Mouse (Mus musculus) MN1 (cell line): ENCODE results near the gene Spata46.

Experiments
- DNase-seq: peaks from one replicate; pipeline ENCODE4 v3.0.0-alpha.2; 2016; ENCODE audit warnings: low spot score

Spata46 gene

GRCm38 (mm10) chr1:170308503-170308902 is at the start of gene Spata46:
Gene Spata46 (plus strand): TSS chr1:170308803.
- DNase-seq = no peak

DNA sequence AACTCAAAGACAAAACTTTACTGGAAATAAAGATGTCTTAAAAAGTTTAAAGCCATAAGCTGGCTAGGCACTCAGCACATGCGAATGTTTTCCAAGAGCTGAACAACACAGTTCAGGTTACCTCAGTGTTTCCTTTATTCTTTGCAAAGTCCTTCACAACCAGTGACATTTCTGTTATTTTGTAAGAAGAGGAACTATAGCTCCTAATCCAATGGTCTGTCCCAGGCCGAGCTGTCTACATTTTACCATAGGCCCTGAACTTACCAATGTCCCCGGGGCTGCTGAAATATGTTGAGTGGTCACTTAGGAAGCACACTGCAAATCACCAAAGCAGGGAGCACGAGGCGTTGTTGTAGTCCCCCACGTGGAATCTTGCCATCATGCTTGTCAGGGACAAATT is 38.3 kb upstream of the Spata46 start:
- no peak for DNase-seq

- no peak for DNase-seq
Measured at GRCm38 (mm10) chr1:170270696-170271095, 37.9 kb upstream of the Spata46 start.

DNA sequence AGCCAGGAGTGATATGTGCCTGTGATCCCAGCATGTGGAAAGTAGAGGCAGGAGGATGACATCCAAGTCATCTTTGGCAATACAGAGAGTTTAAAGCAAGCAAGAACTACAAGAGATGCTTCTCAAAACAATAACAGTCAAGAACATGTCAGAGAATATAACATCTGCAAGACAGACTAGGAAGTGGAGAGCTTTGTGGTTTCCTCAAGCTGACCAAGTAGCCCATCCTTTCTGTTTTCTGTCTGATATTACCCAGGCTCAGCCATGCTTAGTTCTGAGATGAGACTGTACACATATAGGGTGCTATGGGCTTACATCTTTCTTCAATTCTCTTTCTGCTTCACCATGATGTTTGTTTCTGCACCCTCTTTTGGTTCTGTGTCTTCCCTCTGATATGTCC is 35.4 kb upstream of the Spata46 start:
- no peak for DNase-seq

GRCm38 (mm10) chr1:170277016-170277415 is 31.6 kb upstream of the Spata46 start, which contains the start of gene Sh2d1b1:
Gene Sh2d1b1 (plus strand): TSS chr1:170277320.
- no peak for DNase-seq

- DNase-seq = no peak
Measured at GRCm38 (mm10) chr1:170282415-170283129, 26.0 kb upstream of the Spata46 start.

DNA sequence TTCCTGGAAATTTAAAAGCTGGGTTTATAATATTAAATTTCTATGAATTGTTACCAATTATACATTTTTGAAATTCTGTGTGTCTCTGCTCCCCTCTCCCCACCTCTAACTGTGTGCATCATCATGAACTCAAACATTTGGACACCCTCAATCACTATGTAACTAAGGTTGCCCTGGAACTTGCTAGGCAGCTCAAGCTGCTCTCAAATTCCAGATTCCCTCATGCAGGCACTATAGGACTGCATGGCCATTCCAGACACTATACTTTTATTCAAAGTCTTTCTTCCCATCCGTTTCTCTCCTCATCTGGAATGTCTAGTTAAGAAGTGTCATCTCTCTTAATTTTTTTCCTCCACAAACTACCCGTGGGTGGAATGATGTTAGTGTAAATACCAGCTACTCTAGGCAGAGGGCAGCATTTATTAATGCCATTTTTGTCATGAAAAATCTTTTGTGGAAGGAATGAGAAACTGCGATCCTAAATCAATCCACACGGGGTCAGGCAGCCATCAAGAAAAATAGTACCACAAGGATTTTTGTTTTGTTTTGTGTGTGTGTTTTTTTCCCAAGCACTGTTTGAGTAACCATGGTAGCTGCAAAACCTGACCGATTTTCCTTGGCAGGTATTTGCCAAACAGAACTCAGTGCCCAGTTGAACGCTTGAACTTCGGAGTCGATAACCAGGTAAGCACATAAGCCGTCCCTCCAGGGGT is 16.2 kb upstream of the Spata46 start:
- no peak for DNase-seq

GRCm38 (mm10) chr1:170293257-170293656 is 15.3 kb upstream of the Spata46 start:
- DNase-seq = no peak

- DNase-seq = no peak
Measured at GRCm38 (mm10) chr1:170294786-170295570, 13.6 kb upstream of the Spata46 start.

- DNase-seq = no peak
Measured at GRCm38 (mm10) chr1:170299496-170299895, 9.1 kb upstream of the Spata46 start.

GRCm38 (mm10) chr1:170301686-170302085 is 6.9 kb upstream of the Spata46 start:
- no peak for DNase-seq

DNA sequence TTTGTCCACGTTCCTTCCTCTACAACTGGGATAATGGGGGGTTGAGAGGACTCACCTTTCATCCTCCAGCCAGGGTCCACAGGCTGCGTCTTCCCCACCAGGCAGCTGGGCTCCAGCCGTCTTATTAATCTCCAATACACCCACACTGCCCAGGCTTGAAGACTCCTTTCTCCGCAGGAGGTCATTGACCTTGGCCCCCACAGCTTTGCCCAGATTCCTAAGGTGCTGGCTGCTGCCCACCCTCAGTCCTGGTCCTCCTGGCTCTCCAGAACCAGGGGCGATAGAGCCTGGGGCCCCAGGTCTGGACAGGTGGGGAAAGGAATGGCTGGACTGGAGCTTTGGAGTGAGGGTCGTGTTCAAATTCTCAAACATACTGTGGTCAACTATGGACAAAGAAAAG is 6.1 kb upstream of the Spata46 start:
- no peak for DNase-seq

GRCm38 (mm10) chr1:170303103-170303502 is 5.5 kb upstream of the Spata46 start:
- DNase-seq = no peak

GRCm38 (mm10) chr1:170305002-170305401 is 3.6 kb upstream of the Spata46 start:
- DNase-seq = no peak

GRCm38 (mm10) chr1:170306232-170306631 is 2.4 kb upstream of the Spata46 start, which contains the start of gene Gm7694:
Gene Gm7694 (minus strand): TSS chr1:170306332.
- DNase-seq = no peak

DNA sequence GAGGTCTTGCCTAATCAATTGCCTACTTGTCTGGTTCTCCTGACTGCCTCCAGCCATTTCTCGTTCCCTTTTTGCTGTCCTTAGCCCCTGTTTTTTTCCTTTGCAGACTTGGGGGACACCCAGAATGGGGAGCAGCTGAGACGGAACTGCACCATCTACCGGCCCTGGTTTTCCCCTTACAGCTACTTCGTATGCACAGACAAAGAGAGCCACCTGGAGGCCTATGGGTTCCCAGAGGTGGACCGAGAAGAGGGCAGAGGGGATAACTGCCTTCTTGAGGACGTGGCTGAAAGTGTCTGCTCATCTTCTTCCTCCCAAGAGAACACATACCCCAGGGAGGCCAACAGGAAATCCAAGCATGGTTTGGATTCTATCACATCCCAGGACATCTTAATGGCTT is 2.8 kb downstream of the Spata46 start:
- DNase-seq = no peak

- DNase-seq = no peak
Measured at GRCm38 (mm10) chr1:170322046-170322445, 13.4 kb downstream of the Spata46 start.

GRCm38 (mm10) chr1:170323001-170323400 is 14.4 kb downstream of the Spata46 start:
- DNase-seq = no peak

DNA sequence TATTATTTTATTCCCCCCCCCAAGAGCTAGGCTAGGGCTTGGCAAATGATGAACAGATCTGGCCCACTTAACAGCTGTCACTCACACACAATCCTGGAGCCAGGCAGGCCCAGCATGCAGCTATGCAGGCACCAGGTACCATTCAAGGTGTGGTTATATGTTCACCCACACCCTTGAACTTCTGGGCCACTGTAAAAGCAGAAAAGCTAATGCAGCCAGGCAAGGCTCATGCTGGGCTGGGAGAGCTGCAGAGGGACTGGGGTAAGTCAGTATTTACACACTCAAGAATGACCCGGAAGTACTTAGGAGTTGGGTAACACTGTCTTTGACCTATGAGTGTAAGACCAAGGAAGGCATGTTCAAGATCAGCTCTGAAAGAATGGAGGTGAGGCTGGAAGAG is 15.7 kb downstream of the Spata46 start:
- no peak for DNase-seq

DNA sequence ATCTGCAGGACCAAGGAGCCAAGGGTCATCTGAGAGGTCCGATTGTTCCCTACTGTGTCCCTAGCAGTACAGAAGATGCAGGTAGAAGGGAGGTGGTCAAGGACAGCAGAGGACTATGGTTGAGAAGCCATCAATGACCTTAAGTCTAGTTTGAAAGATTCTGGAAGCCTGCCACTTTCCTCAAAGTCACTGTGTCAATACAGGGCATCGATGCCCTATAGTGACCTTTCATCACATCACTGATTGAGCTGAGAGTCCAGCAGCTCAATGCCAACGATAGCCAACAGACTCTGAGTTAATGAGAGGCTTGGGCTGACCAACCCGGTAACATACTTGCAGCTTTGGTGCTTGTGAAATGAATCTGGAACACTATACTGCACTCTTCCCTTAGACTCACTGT is 16.7 kb downstream of the Spata46 start:
- no peak for DNase-seq

- DNase-seq = no peak
Measured at GRCm38 (mm10) chr1:170331926-170332325, 23.3 kb downstream of the Spata46 start.

DNA sequence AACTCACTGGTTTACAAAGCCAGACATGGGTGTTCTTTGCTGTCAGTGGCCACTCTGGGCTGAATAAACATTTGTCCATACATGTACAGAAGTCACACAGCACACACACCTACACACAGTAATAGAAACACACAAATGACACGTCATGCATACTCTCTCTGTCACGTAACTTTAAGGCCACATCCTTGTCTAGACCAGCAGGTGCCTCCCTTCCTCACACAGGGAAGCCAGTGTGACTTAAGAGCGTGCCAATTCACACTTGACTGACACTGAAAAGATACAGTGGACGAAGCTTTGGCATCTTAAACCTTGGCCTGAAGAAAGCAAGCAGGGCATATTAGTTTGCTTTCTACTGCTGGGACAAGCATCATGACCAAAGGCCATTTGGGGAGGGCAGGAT is 24.2 kb downstream of the Spata46 start:
- no peak for DNase-seq

- DNase-seq = no peak
Measured at GRCm38 (mm10) chr1:170339943-170340342, 31.3 kb downstream of the Spata46 start.
